Mouse (Mus musculus) NIH3T3 (cell line): ENCODE measurements around the gene Gm3012.
"Not testable (repeated sequence)": the region's sequence is repeated elsewhere in the genome, so short reads cannot be mapped to it uniquely, and the experiment has no call there.

Experiments used
- DNase-seq: peaks from one replicate; pipeline ENCODE4 v3.0.0-alpha.2; 2012; ENCODE audit warnings: low read depth

The Gm3012 gene

DNA sequence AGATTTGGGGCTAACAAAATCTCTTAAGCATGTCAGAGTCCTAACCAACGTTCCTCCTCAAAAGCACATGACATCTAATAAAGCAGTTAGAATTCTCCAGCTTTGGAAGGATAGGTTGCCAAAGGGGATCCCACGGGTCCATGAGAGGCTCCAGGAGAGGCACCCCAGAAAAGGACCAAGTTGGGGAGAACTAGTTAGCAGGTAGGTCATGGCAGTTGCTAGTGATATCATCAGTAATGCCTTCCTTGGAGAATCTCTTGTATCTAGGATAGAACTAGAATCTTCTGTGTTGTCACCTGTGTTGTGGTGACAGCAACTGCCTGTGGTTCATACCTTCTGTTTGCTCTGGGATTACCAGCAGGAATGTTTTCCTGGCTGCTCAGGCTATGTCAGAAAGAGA lies at the start of gene Gm3012:
Gm3012 (plus strand) TSS at position 301 of the 400 bp plus-strand sequence.
- DNase-seq: not testable (repeated sequence)

DNA sequence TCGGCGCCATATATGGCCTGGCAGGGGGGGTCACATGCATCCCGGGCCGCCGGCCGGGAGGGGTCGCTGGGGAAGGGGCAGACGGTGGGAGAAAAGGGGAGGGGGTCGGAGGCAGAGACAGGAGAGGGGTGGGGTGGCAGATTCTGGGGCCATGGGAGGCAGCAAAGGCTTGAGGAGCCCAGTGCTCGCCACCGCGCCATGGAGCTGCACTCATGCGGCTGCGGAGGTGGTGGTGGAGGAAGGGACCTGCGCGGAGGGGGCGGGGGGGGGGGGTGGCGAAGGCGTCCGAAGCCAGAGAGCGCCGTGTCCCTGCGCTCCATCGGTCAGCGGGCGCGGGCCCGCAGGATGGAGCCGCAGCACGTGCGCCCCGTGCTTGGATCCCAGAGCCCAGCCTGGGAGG lies 17.4 kb downstream of the Gm3012 start, which contains the start of gene Gm3020:
Gm3020 (plus strand) TSS at position 301 of the 400 bp plus-strand sequence.
- DNase-seq: not testable (repeated sequence)

DNA sequence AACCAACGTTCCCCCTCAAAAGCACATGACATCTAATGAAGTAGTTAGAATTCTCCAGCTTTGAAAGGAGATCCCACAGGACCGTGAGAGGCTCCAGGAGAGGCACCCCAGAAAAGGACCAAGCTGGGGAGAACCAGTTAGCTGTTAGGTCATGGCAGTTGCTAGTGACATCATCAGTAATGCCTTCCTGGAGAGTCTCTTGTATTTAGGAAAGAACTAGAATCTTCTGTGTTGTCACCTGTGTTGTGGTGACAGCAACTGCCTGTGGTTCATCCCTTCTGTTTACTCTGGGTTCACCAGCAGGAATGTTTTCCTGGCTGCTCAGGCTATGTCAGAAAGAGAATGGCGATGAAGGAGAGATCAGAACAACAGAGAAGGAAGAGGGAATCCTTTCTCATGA lies 54.2 kb downstream of the Gm3012 start, which contains the start of gene Gm3043:
Gm3043 (plus strand) TSS at position 301 of the 400 bp plus-strand sequence.
- not testable (repeated sequence) for DNase-seq
